Mouse (Mus musculus) retina, postnatal 7 days (tissue): ENCODE measurements around the gene Cdk5r2.
A peak's percentile ranks its signal among the peaks of the same experiment; 100 is the strongest.

Source experiments
- DNase-seq: peaks from one replicate; pipeline ENCODE4 v3.0.0-alpha.2; 2012; ENCODE audit warnings: low read depth, low spot score

Gene Cdk5r2

DNA sequence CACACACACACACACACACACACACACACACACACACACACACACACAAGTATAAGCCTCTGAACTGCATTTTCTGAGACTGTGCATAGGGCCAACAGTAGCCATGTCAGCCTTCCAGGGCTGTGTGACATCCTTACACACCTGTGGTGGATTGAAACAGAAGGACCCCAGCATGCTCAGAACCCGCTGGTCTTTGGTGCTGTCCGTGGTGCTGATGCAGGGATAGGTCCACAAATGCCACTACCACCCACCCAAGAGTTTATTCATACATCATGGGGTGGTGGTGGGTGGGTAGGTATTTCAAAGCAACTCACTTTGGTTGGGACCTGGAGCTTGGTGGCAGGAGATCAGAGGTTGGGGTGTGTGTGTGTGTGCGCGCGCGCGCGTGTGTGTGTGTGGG is 36.8 kb downstream of the Cdk5r2 start:
- DNase-seq = no peak

DNA sequence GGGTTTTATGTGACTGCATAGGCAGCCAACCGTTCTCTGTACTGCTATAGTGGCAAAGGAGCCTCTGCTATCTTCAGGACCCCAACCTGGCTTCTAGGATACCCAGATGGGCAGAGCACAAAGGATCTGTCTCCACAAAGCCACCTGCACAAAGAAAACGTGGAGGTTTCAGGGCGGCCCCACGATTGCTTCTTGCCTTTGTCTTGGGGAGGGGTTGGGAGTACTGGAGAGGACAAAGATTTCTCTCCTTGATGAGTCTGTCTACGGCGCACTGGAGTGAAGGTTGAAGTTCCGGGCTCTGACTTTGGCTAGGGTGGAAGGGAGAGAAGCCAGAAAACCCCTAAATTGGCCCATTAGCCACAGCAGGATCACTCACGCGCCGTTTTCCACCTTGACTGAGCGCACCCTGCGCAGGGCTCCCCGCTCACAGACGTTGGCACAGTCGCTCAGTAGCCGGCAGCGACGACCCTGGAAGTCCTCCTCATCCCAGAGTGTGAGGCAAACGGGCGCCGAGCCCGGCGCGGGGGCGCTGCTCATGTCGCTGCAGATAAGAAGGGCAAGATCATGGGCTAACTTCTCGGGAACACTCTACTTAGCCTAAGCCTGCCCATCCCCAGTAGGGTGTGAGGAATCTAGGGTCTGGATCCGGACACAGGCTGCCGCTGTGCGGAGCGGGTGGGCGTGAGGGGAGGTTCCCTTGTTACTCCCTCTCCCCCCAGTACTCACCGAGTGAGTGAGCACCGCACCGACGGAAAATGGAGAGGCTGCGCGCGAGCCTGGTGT is 37.8 kb downstream of the Cdk5r2 start:
- no peak for DNase-seq

DNA sequence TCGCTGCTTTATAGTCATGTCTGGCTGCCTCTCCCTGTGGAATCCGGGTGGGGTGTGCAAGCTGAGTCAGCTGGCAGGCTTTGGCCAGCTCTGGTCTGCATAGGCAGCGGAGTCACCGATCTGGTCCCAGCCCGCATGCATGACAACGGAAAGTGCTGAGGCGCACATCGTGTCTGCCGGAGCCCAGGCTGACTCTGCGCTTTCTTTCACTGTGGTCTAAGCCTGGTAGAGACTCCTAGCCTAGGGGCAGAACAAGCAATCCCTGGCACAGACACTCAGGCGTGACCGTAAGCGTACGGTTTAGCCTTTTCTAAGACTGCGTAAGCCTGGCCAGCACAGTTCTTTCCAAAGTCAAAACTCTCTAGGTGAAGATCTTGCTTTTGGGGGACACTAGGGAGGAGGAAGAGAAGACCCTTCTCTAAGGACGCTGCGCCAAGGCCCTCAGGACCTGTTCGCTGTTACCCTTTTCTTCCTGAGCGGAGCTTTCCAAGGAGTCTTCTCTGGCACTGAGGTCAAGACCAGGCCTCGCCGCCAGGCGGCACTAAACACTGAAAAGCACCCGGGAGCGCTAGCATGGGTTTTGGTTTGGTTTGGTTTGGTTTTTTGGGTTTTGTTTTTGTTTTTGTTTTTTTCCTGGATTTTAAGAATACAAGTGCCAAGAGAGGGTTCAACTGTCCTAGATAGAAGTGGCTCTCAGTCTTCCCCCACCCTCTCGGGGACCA is 38.6 kb downstream of the Cdk5r2 start, which contains the start of gene Cryba2:
Gene Cryba2 (minus strand): TSS at position 10 of the 722 bp plus-strand sequence.
- DNase-seq = peak; percentile 50

DNA sequence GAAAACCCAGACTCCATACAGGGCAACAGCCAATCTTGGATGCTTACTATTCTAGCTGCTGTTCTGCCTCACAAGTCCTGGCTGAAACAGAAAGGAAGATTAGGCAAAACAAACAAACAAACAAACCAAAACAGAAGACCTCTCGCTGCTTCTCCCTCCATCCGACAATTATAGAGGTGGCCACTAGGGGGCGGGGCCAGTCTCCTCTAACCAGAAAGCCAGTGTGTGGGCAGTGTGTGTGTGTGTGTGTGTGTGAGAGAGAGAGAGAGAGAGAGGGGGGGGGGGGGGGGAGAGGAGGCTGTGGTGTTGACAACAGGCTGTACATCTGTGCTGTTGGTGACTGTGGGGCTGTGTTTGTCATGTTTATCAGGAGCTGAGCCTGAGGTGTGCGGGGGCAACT is 40.2 kb downstream of the Cdk5r2 start:
- DNase-seq = peak; percentile 70

DNA sequence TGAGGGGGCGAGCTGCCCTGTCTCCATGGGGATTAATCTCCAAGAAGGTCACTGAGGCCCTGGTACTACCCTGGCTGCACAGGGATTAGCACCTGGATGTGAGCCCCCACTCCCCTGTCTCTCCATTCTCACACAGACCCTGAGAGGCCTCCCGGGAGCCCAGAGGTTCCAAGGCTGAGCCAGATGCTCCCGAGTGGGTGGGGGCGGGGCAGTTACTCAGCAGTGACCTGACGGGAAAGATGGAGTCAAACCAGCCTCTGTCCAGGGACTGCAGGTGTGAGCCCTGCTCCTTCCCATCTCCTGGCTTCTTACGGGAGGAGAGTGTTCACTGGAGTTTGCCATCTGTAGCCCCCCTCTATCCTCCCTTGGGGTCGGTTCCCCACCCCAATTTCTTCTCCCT is 43.2 kb downstream of the Cdk5r2 start:
- no peak for DNase-seq

DNA sequence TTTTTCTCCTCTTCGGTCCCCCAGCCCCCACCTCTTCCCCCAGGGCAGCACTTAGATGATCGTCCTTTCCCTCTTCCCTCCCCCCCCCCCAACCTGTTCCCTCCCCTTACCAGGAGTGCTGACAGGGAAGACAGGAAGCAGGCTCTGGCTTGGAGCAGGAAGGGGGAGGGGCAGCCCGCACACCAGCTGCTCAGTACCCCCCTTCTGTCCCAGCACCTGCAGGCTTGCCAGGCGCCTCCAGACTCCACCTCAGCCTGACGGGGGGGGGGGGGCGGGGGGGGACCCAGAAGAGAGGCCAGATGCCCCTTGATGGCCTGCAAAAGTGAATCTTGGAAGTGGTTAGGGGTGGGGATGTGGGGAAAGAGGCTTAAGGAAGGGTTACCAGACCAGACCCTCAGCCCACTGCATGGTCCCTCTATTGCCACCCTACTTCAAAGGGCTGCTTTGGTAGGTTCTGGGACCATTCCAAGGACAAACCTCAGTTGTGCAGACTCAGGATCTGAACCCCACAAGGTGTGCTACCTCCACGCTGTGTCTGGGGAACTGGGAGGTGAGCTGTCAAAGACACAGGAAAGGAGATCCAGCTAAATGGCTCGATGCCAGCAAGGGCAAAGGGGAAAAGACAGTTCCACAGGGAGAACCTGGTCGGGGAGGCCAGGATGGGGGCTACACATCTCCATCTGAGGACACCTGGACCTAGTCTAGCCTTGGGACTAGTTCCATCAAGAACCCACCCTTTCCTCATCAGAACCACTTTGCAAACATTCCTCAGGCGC is 44.1 kb downstream of the Cdk5r2 start:
- DNase-seq = no peak

DNA sequence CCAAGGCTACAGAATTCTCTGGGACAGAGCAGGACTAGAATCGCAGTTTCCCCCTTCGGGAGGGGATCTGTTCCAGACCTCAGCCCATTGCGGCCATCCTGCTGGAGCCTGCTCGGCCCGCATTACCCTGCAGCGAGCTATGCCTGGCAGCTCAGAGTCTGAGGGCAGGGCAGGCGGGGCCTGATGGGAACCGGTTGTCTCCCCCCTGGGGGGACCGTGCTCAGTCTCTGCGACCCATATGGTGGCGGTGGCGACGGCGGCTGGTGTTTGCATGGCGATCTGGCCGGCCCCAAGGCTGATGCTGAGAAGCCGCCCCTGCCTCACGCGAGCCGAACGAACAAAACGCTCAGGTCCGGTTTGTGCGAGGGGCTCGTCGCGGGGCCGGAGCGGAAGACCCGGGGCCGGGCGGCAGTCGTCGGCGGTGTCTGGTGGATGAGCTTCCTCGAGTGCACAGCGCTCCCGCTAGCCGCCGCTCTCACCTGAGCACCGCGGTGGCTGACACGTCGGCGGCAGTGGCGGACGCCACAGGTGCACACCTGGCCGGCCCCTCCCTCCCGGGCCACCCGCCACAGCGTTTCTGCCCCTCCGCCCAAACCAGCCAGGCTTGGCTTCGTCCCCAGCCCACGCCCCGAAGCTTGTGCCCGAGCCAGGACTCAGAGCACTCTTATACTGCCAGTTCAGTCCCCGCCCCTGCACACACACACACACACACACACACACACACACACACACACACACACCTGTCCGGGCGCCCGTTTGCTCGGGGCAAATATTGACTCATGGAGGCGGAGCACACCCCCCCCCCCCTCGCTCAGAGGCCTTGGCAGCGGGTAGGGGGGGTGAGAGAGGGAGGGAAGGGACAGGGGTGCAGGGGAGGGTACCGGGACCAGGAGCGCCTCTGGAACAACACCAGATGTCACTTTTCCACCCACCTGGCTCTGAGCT is 45.9 kb downstream of the Cdk5r2 start:
- no peak for DNase-seq

DNA sequence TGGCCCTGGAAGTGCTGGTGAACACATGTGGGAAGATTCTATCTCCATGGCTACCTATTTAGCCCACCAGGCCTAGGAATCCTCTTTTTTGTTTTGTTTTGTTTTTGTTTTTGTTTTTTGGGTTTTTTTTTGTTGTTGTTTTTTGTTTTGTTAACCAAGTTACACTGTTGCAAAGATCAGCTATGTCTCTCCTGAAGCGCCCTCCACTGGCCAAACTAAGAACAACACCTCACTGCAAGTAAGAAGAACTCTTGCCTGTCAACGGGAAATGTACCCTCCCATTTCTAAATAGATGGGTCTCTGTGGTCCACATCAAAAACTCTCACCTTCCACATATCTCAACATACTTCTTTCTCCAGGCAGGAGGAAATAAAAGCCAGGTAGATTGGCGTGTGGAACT is 47.0 kb downstream of the Cdk5r2 start:
- DNase-seq = no peak

DNA sequence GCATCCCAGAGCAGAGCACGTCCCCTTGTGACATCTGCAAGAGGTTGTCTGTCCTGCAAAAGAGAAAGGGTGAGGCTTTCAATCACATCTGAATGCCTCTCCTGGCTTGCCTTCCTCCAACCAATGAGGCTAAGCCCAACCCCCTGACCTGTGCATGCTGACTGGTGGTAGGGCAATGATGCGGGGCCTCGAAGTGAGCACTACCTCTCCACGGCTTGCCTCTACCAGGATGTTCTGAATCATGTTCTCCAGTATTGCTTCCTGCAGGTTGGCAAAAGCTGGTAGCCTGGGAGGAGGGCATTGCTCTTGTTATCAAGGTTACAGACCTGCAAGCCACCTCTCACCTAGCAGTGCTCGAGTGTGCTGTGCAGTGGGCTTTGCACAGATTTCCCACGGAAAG is 47.5 kb downstream of the Cdk5r2 start:
- DNase-seq = no peak
